Mouse (Mus musculus) activated CD4-positive, CD25-positive, alpha-beta regulatory T cell (primary cell): Measurements from ENCODE around the gene Olfr187. TPM values are rescaled to one million over a fixed set of nuclear protein-coding genes. Genes with fewer than 3 reads are reported as not detected.

ENCODE experiments used
- polyA plus RNA-seq, 2 experiments: library from polyadenylated mRNA; unstranded; fragments of 100-300 nt; shearing (Covaris generic); gene quantifications; one replicate each; pipeline ENCODE4 v1.2.1; 2017

The Olfr187 gene
- polyA plus RNA-seq = under 1 TPM in 1 of 2 experiments, not detected in 1; 0.47 TPM

GRCm38 (mm10) chr16:59039710-59040109 is at the start of gene Olfr187:
TSS of gene Olfr187 (minus strand) at chr16:59039767.

GRCm38 (mm10) chr16:59077905-59078304 is 38.3 kb upstream of the Olfr187 start, which contains the start of gene Olfr190:
TSS of gene Olfr190 (minus strand) at chr16:59078005.

GRCm38 (mm10) chr16:59030191-59030590 is 9.4 kb downstream of the Olfr187 start, which contains the start of gene Olfr186:
TSS of gene Olfr186 (minus strand) at chr16:59030291.

GRCm38 (mm10) chr16:58995057-58995456 is 44.5 kb downstream of the Olfr187 start, which contains the start of gene Olfr183:
TSS of gene Olfr183 (plus strand) at chr16:58995357.

Other genes starting within 250 kb of the Olfr187 start
- 1 to 10 TPM in 1 of 2 experiments, under 1 TPM in 1; 0.59 to 1.2 TPM for gene Olfr173, start 239.5 kb downstream of the Olfr187 start, polyA plus RNA-seq
- gene Olfr175-ps1, start 213.0 kb downstream of the Olfr187 start, polyA plus RNA-seq = not detected
- gene Olfr177, start 165.0 kb downstream of the Olfr187 start, polyA plus RNA-seq = not detected
- gene Olfr178, start 147.7 kb downstream of the Olfr187 start, polyA plus RNA-seq = not detected
- gene Olfr181, start 111.0 kb downstream of the Olfr187 start, polyA plus RNA-seq = under 1 TPM in 1 of 2 experiments, not detected in 1; 0.08 TPM
- not detected for gene Olfr180, start 110.4 kb downstream of the Olfr187 start, polyA plus RNA-seq
- not detected for gene Olfr183, start 44.4 kb downstream of the Olfr187 start, polyA plus RNA-seq
- gene Olfr186, start 9.5 kb downstream of the Olfr187 start, polyA plus RNA-seq = not detected
- not detected for gene Olfr190, start 38.2 kb upstream of the Olfr187 start, polyA plus RNA-seq
- gene Olfr191, start 50.1 kb upstream of the Olfr187 start, polyA plus RNA-seq = not detected
- not detected for gene Olfr193, start 72.1 kb upstream of the Olfr187 start, polyA plus RNA-seq
- gene Olfr194, start 81.3 kb upstream of the Olfr187 start, polyA plus RNA-seq = under 1 TPM in 1 of 2 experiments, not detected in 1; 0.08 TPM
- not detected for gene Olfr195, start 107.3 kb upstream of the Olfr187 start, polyA plus RNA-seq
- not detected for gene Olfr196, start 130.7 kb upstream of the Olfr187 start, polyA plus RNA-seq
- gene Olfr198, start 163.8 kb upstream of the Olfr187 start, polyA plus RNA-seq = not detected
- not detected for gene Olfr199, start 180.0 kb upstream of the Olfr187 start, polyA plus RNA-seq
- gene Olfr201, start 232.9 kb upstream of the Olfr187 start, polyA plus RNA-seq = not detected
- gene Olfr202, start 247.0 kb upstream of the Olfr187 start, polyA plus RNA-seq = not detected